Mouse (Mus musculus): ENCODE results near the gene Foxj2.

The Foxj2 gene

GRCm38 (mm10) chr6:122813640-122814039, 6.1 kb upstream of the Foxj2 start:
- no peak for DNase-seq (ENCODE audit: low spot score)

- peak; percentile 56 for DNase-seq (ENCODE audit: low spot score)
These were observed 521 bp downstream of the Foxj2 start for GRCm38 (mm10) chr6:122820071-122820798.

GRCm38 (mm10) chr6:122820799-122821650, 1.3 kb downstream of the Foxj2 start:
- DNase-seq (ENCODE audit: low spot score): no peak

- DNase-seq (ENCODE audit: low spot score): no peak
These were observed 2.1 kb downstream of the Foxj2 start for GRCm38 (mm10) chr6:122821822-122822221.

GRCm38 (mm10) chr6:122824086-122824485, 4.4 kb downstream of the Foxj2 start:
- no peak for DNase-seq (ENCODE audit: low spot score)

GRCm38 (mm10) chr6:122825166-122825565, 5.5 kb downstream of the Foxj2 start:
- DNase-seq (ENCODE audit: low spot score): no peak

GRCm38 (mm10) chr6:122825923-122826742, 6.4 kb downstream of the Foxj2 start:
- DNase-seq (ENCODE audit: low spot score): peak; percentile 55

- DNase-seq (ENCODE audit: low spot score): peak; percentile 51
These were observed 8.4 kb downstream of the Foxj2 start for GRCm38 (mm10) chr6:122828086-122828485.

- no peak for DNase-seq (ENCODE audit: low spot score)
These were observed 13.2 kb downstream of the Foxj2 start for GRCm38 (mm10) chr6:122832880-122833279.

- DNase-seq (ENCODE audit: low spot score): peak; percentile 55
These were observed 14.7 kb downstream of the Foxj2 start for GRCm38 (mm10) chr6:122834365-122834764.

GRCm38 (mm10) chr6:122836974-122837373, 17.3 kb downstream of the Foxj2 start:
- DNase-seq (ENCODE audit: low spot score): no peak

- DNase-seq (ENCODE audit: low spot score): no peak
These were observed 17.8 kb downstream of the Foxj2 start for GRCm38 (mm10) chr6:122837539-122837938.

- no peak for DNase-seq (ENCODE audit: low spot score)
These were observed 24.0 kb downstream of the Foxj2 start for GRCm38 (mm10) chr6:122843759-122844158.

- no peak for DNase-seq (ENCODE audit: low spot score)
These were observed 33.0 kb downstream of the Foxj2 start for GRCm38 (mm10) chr6:122852696-122853095.

- DNase-seq (ENCODE audit: low spot score): no peak
These were observed 34.8 kb downstream of the Foxj2 start for GRCm38 (mm10) chr6:122854552-122854951.

GRCm38 (mm10) chr6:122855955-122856354, 36.2 kb downstream of the Foxj2 start, which contains the start of gene C3ar1:
C3ar1 (minus strand) TSS chr6:122856161.
- DNase-seq (ENCODE audit: low spot score): no peak

- no peak for DNase-seq (ENCODE audit: low spot score)
These were observed 42.7 kb downstream of the Foxj2 start for GRCm38 (mm10) chr6:122862434-122862833.

- no peak for DNase-seq (ENCODE audit: low spot score)
These were observed 43.2 kb downstream of the Foxj2 start for GRCm38 (mm10) chr6:122862871-122863270.

GRCm38 (mm10) chr6:122867914-122868313, 48.2 kb downstream of the Foxj2 start:
- DNase-seq (ENCODE audit: low spot score): no peak

GRCm38 (mm10) chr6:122869846-122870245, 50.1 kb downstream of the Foxj2 start:
- no peak for DNase-seq (ENCODE audit: low spot score)

- no peak for DNase-seq (ENCODE audit: low spot score)
These were observed 53.1 kb downstream of the Foxj2 start for GRCm38 (mm10) chr6:122872800-122873199.
